Mouse (Mus musculus): ENCODE results near the gene Gm28035.

DNA sequence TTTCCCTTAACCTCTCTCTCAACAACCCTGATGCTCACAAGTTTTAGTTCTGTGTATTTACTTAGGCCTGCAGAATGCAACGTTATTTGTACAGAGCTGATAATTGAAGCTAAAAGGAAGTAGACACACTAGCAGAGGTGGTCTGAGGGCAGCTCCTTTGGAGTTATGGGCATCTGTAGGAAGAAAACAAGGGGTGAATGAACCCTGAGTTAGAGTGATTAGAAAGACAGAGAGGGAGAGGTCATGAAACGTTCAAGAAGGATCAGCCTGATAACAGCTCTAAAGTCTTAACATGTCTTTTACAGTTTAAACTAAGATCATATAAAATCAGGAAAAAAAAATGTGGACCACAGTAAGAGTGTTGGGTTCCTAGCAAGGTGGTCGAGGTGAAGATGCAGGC, 69.0 kb downstream of the Gm28035 start:
- TF ChIP-seq CTCF (IDR thresholded peaks at IDR 0.05; ENCODE audit: borderline replicate concordance, insufficient read depth, low read depth, low read length): no peak
- TF ChIP-seq POLR2A (IDR thresholded peaks at IDR 0.05; ENCODE audit: borderline replicate concordance, insufficient read depth, low read length): no peak
